Mouse (Mus musculus): ENCODE results near the gene Mtap.

DNA sequence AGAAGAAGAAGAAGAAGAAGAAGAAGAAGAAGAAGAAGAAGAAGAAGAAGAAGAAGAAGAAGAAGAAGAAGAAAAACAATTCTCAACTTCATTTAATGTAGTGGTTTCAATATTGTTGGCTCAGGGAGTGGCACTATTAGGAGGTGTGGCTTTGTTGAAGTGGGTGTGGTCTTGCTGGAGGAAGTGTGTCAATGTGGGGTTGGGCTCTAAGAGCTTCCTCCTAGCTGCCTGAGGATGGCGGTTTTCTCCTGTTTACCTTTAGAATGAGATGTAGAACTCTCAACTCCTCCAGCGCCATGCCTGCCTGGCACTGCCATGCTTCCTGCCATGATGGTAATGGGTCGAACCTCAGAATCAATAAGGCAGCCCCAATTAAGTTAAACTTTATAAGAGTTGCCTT is 5.1 kb upstream of the Mtap start:
- TF ChIP-seq CTCF (IDR thresholded peaks at IDR 0.05; ENCODE audit: control insufficient read depth, insufficient read depth, low read length), result no peak
- TF ChIP-seq POLR2A (IDR thresholded peaks at IDR 0.05; ENCODE audit: borderline replicate concordance, control insufficient read depth, low read depth, low read length), result no peak
